Mouse (Mus musculus) G1E (cell line): ENCODE results near the gene Dnajc1.

ENCODE experiments used
- CTCF ChIP-seq: IDR thresholded peaks from 2 replicates; pipeline ENCODE4 v1.5.1; 2012; ENCODE audit warnings: low read depth, low read length, inconsistent platforms, mixed read lengths
- GATA1 ChIP-seq: IDR thresholded peaks from 2 replicates; pipeline ENCODE4 v1.6.1; 2012; ENCODE audit warnings: borderline replicate concordance, low read length, inconsistent platforms, mixed read lengths

DNA sequence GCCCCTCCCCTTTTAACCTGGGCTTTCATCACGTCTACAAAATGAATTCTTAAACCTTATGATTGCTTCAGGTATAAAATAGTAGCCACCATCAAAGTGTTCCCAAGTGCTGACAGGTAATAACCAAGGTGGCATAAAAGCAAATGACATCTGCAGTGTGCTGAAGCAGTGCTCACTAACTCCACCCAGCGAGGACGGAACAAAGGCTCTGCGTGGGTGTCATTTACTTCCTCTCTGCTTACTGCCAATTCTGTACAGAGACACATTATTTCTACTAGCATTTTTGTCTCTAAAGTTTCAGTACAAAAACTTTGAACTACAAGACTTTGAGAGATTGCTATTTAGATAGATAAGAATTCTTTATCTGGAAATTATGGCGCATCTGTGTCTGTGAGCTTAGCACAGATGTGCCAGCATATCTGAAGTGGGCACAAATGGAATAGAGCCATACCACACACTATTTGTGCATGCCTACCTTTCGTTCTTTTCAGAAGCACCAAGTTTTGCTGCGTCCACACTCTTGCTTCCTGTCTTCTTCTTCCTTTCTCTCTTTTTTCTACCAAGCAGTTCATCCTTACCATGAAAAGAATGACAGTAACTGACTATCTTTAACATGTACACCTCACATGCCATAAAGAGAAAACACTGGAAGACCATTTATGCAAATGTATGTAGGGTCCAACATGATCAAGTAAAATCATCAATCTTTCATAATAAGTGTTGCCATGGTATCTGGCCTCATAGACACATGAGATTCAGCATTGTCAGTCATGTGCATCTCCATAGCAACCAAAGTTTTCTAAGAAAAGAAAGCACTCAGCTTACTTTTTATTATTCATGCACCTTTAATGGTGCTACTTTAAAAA is 85.0 kb downstream of the Dnajc1 start:
- TF ChIP-seq CTCF (no peak), GATA1 (no peak)
